ENCODE assay signal across 21 mouse cellular contexts in genomic region chr5:135113782-135114181, GRCm38 (mm10).
"Had no signal": no experiment of that assay in that cellular context is flagged by ENCODE, and none has a peak within 500 bp of the region (broad histone marks: within the 10 kb centered on the region; RNA-seq: fewer than 3 reads in every experiment).

No protein-coding gene starts in this region.

- H3K9me3 ChIP-seq: limb, embryonic 12.5 days; limb, embryonic 15.5 days; liver, embryonic 12.5 days; liver, embryonic 15.5 days; midbrain, embryonic 15.5 days; neural tube, embryonic 12.5 days; neural tube, embryonic 15.5 days had no signal

- H3K4me2 ChIP-seq: limb, embryonic 12.5 days; limb, embryonic 15.5 days; liver, embryonic 12.5 days; liver, embryonic 15.5 days; midbrain, embryonic 12.5 days; midbrain, embryonic 15.5 days; neural tube, embryonic 12.5 days; neural tube, embryonic 15.5 days had no signal

- H3K36me3 ChIP-seq: limb, embryonic 12.5 days; limb, embryonic 15.5 days; liver, embryonic 12.5 days; liver, embryonic 15.5 days; midbrain, embryonic 12.5 days; midbrain, embryonic 15.5 days; neural tube, embryonic 12.5 days; neural tube, embryonic 15.5 days had no signal

- H3K27ac ChIP-seq: limb, embryonic 12.5 days; limb, embryonic 15.5 days; liver, embryonic 12.5 days; liver, embryonic 15.5 days; midbrain, embryonic 12.5 days; midbrain, embryonic 15.5 days; neural tube, embryonic 12.5 days; neural tube, embryonic 15.5 days; stomach, postnatal 0 days had no signal

- H3K4me3 ChIP-seq: limb, embryonic 12.5 days; limb, embryonic 15.5 days; liver, embryonic 12.5 days; liver, embryonic 15.5 days; midbrain, embryonic 12.5 days; midbrain, embryonic 15.5 days; neural tube, embryonic 12.5 days; neural tube, embryonic 15.5 days had no signal

- ATAC-seq: intestine, postnatal 0 days; liver, embryonic 12.5 days; midbrain, embryonic 15.5 days had no signal

- DNase-seq: layer of hippocampus, postnatal 36 days; left cerebral cortex, postnatal 4 days; lung, adult 2 months; lung, postnatal 14 days; lung, postnatal 4 days; right cerebral cortex, adult 18-20 months; right cerebral cortex, postnatal 14 days; right cerebral cortex, postnatal 4 days; thymus, adult 2 months; thymus, postnatal 14 days; thymus, postnatal 4 days had no signal

- H3K4me1 ChIP-seq: limb, embryonic 12.5 days; midbrain, embryonic 12.5 days; midbrain, embryonic 15.5 days; neural tube, embryonic 12.5 days; neural tube, embryonic 15.5 days had no signal

- H3K9ac ChIP-seq: limb, embryonic 12.5 days; limb, embryonic 15.5 days; liver, embryonic 12.5 days; liver, embryonic 15.5 days; midbrain, embryonic 12.5 days; midbrain, embryonic 15.5 days; neural tube, embryonic 12.5 days; neural tube, embryonic 15.5 days had no signal
